Mouse (Mus musculus) hindbrain, embryonic 14.5 days (tissue): ENCODE measurements around the gene Klc2. TPM values are rescaled to one million over a fixed set of nuclear protein-coding genes. Genes with fewer than 3 reads are reported as not detected.

Experiments
- ATAC-seq: fragments of 200-750 bp; cut with Nextera tagmentation; 2 replicates; pipeline ENCODE4 v1.8.0; 2017; ENCODE audit warnings: moderate number of reproducible peaks, mild to moderate bottlenecking, moderate TSS enrichment, moderate library complexity; ENCODE audit not compliant: low FRiP score
- DNase-seq: peaks from one replicate; pipeline ENCODE4 v3.0.0-alpha.2; 2015; ENCODE audit warnings: low spot score
- H3K27ac ChIP-seq: fragments of 300-500 bp; sonication (generic); 2 replicates; pipeline ENCODE4 v1.5.1; 2014; ENCODE audit warnings: mild to moderate bottlenecking, moderate library complexity
- H3K27me3 ChIP-seq: fragments of 300-500 bp; sonication (generic); 2 replicates; pipeline ENCODE4 v1.6.1; 2014; ENCODE audit warnings: mild to moderate bottlenecking, low read length, mixed read lengths; ENCODE audit not compliant: control insufficient read depth, insufficient read depth
- H3K36me3 ChIP-seq: fragments of 300-500 bp; sonication (generic); replicated peaks from 2 replicates; pipeline ENCODE4 v1.6.1; 2014; ENCODE audit not compliant: control insufficient read depth, insufficient read depth
- H3K4me1 ChIP-seq: fragments of 300-500 bp; sonication (generic); replicated peaks from 2 replicates; pipeline ENCODE4 v1.6.1; 2014; ENCODE audit warnings: antibody characterized with exemption, low read length, mixed read lengths; ENCODE audit not compliant: control insufficient read depth, insufficient read depth
- H3K4me2 ChIP-seq: fragments of 300-500 bp; sonication (generic); replicated peaks from 2 replicates; pipeline ENCODE4 v1.6.1; 2014; ENCODE audit warnings: mild to moderate bottlenecking, moderate library complexity
- H3K4me3 ChIP-seq: fragments of 300-500 bp; sonication (generic); replicated peaks from 2 replicates; pipeline ENCODE4 v1.5.1; 2014; ENCODE audit warnings: mild to moderate bottlenecking, low read length
- H3K9ac ChIP-seq: fragments of 300-500 bp; sonication (generic); 2 replicates; pipeline ENCODE4 v1.6.1; 2014
- H3K9me3 ChIP-seq: fragments of 300-500 bp; sonication (generic); 2 replicates; pipeline ENCODE4 v1.6.1; 2016; ENCODE audit warnings: low read length; ENCODE audit not compliant: control insufficient read depth
- WGBS: fragments of 180-500 bp; shearing (Covaris S2); extraction: QIAGEN DNeasy Blood & Tissue Kit; methylation state at CpG from one replicate; pipeline ENCODE4 v1.1.7; 2014; 5-methylcytosine and 5-hydroxymethylcytosine counted together
- polyA plus RNA-seq: library from polyadenylated mRNA; unstranded; fragments of >200 nt; fragmentation: Nextera tagmentation; extraction: Ambion mirVana; gene quantifications from 2 replicates; pipeline ENCODE4 v1.2.1, GENCODE M21; 2014

Gene Klc2
- polyA plus RNA-seq, 1 experiment from 2014 or later, result 72.7 TPM

DNA sequence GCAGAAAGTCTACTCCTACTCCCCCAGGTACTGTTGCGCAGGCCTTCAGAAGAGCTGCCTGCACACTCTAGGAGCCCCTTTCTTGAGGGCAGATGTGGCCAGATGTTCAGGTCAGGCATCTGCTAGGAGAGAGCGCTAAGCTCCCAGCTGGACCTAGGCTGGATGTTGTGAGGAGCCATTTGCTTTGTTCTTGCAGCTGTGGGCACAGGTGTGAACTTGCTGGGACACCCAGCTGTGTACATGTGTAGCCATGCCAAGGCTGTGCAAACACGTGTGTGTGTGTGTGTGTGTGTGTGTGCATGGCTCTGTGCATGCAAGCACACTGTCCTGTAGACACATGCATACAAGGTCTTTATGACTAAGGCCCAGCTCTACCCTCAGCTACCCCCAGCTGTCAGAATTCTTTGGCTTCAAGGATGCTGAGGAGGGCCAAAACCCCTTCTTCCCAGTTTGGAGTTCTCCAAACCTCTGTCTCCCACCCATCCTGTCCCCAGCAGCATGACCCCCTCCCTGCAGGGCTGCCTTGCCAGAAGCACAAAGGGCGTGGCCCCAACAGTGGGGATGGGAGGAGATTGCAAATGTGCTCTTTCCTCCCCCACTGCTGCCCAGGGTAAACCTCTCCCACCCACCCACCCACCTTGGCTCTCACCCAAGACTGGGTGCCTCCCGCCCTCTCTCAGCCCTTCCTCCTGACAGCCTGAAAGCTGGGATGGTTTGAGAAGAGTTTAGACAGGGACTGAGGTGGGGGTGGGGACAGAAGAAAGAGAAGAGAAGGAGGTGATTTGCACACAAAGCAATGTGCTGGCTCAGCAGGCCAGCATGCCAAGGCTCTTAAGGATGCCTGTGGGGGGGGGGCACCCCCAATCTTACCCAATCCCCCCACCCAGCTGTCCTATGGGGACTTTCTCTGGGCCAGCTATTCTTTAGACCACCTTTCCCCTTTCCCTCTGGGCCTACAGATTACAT is 57.7 kb downstream of the Klc2 start:
- H3K4me3 ChIP-seq, result no peak overlapping the region
- 32% methylated on average over 5 of the region's 5 CpGs for WGBS
- no peaks in the 10 kb centered on the region for H3K36me3 ChIP-seq
- no peak overlapping the region for H3K27ac ChIP-seq
- DNase-seq, result no peak
- no peak overlapping the region for H3K9ac ChIP-seq
- no peaks in the 10 kb centered on the region; the same call in 1 of the 2 replicates for H3K27me3 ChIP-seq
- ATAC-seq, result no peak
- no peak overlapping the region for H3K4me2 ChIP-seq
- 0 out of 2 replicates have a peak, but pooled peaks cover 10% of the 10 kb centered on the region for H3K4me1 ChIP-seq
- H3K9me3 ChIP-seq, result no peaks in the 10 kb centered on the region

DNA sequence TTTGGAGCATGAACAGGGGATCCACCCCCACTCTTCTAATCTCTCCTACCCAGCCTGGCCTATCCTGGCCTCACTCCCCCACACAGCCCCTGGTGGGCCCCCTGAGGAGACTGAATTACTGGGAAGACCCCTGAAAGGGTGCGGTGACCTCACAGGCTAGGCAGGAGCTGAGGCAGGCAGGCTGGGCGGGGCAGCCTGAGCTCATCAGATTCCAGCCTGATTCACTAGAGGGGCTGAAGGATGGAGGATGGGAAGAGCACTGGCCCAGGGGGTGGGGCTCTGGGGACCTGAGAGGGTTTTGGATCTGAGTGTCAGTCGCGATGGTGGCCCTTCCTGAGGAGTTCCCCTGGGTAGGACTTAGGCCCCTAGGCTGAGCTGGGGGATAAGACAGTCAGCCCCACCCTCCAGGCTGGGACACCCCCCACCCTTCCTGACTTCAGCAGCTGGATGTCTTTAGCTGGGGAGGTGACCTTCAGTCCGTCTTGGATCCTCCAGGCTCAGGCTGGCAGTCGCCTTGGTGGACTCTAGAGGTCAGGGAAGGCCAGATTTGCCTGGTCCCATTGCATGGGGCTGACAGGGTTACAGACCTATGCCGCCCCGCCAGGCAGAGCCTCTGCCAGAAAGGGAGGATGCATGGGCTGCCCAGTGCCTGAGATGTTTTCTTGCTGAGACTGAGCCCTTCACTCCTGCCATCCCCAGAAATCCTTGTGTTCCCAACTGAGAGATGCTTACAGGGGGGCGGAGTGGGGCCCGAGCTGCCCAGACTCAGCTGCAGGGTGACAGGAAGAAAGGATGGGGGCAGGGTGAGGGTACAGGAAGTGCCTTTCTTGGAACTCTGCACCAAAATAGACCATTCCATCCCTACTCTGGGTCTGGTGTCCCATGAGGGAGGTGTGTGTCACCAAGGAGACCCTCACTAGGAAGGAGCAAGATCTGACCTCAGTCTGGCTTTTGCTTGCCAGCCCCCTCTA is 59.3 kb downstream of the Klc2 start:
- 0 out of 2 replicates have a peak, but pooled peaks cover 10% of the 10 kb centered on the region for H3K4me1 ChIP-seq
- ATAC-seq (no peak), DNase-seq (no peak)
- no peaks in the 10 kb centered on the region for H3K36me3 ChIP-seq
- no peak overlapping the region for H3K27ac ChIP-seq
- H3K9me3 ChIP-seq, result no peaks in the 10 kb centered on the region
- H3K9ac ChIP-seq, result no peak overlapping the region; the same call in 1 of the 2 replicates
- WGBS, result 14% methylated on average over 10 of the region's 10 CpGs
- no peak overlapping the region for H3K4me2 ChIP-seq
- H3K27me3 ChIP-seq, result no peaks in the 10 kb centered on the region; the same call in 1 of the 2 replicates
- H3K4me3 ChIP-seq, result no peak overlapping the region

DNA sequence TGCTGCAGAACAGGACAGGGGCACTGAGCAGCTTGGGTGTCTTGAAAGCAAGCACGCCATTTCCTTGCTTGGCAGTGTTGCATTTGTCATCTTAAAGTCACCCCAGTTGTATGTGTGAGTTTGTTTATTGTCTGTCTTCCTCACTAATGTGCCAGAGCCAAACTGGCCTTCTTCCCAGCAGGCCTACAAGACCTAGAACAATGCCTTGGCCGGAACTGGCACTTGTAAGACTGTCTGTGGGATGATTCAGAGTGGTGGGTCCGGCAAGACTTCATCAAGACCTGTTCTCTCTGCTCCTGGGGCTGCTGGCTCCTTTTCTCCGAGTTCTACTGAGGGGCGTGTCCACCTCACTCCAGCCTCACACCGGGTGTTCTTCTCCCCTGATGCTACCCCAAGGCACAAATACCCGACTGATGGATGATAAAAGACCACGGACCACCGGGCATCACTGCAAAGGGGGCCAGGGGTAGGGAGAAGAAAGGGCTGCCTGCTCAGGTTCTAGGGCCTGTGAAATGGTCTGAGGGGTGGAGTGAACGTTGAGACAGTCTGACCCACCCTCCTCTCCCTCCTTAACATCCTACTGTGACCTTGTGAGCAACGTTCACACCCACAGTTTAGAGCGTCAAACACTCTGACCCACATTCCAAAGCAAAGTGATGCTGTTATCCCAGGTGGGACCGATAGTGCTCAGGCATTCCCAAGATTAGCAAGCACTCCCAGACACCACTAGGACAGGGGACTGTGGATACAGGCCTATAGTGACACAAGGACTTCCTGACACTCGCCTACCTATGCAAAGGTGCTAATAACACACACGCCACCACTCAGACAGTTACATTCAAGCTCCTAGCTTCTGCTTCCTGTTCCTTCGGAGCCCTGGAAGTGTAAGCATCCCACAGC is 60.2 kb downstream of the Klc2 start:
- H3K27ac ChIP-seq, result no peak overlapping the region

More for the DNA sequence above, 60.2 kb downstream of the Klc2 start:
- Histone ChIP-seq H3K4me1 (0 out of 2 replicates have a peak, but pooled peaks cover 10% of the 10 kb centered on the region), H3K36me3 (no peaks in the 10 kb centered on the region), H3K9ac (no peak overlapping the region), H3K27me3 (peaks cover 9% of the 10 kb centered on the region), H3K9me3 (no peaks in the 10 kb centered on the region), H3K4me2 (no peak overlapping the region), H3K4me3 (no peak overlapping the region)
- ATAC-seq (no peak), DNase-seq (no peak)
- WGBS, result 30% methylated on average over 16 of the region's 16 CpGs

Other genes with a start within 250 kb of the Klc2 start
- gene Actn3, start 240.7 kb downstream of the Klc2 start, polyA plus RNA-seq, result 2.9 and 3.2 TPM in 2 replicates
- 17.0 and 17.7 TPM in 2 replicates for gene Zdhhc24, start 239.9 kb downstream of the Klc2 start, polyA plus RNA-seq
- 12.5 and 12.9 TPM in 2 replicates for gene Bbs1, start 211.9 kb downstream of the Klc2 start, polyA plus RNA-seq
- 90.7 and 95.7 TPM in 2 replicates for gene Dpp3, start 190.3 kb downstream of the Klc2 start, polyA plus RNA-seq
- gene Peli3, start 175.4 kb downstream of the Klc2 start, polyA plus RNA-seq, result 9.5 and 11.6 TPM in 2 replicates
- 119 TPM in 2 replicates for gene Mrpl11, start 156.4 kb downstream of the Klc2 start, polyA plus RNA-seq
- 0.23 and 0.31 TPM in 2 replicates for gene Npas4, start 128.2 kb downstream of the Klc2 start, polyA plus RNA-seq
- gene Slc29a2, start 94.7 kb downstream of the Klc2 start, polyA plus RNA-seq, result 9.9 and 10.7 TPM in 2 replicates
- 93.7 and 101 TPM in 2 replicates for gene B4gat1, start 79.7 kb downstream of the Klc2 start, polyA plus RNA-seq
- gene AC124502.3, start 79.7 kb downstream of the Klc2 start, polyA plus RNA-seq, result 1.4 and 1.9 TPM in 2 replicates
- gene Brms1, start 77.2 kb downstream of the Klc2 start, polyA plus RNA-seq, result 28.6 and 29.5 TPM in 2 replicates
- 1.1 and 1.4 TPM in 2 replicates for gene Rin1, start 68.1 kb downstream of the Klc2 start, polyA plus RNA-seq
- gene Cd248, start 50.5 kb downstream of the Klc2 start, polyA plus RNA-seq, result 23.8 and 26.4 TPM in 2 replicates
- 20.7 and 23.8 TPM in 2 replicates for gene Tmem151a, start 33.0 kb downstream of the Klc2 start, polyA plus RNA-seq
- 62.4 and 72.6 TPM in 2 replicates for gene Yif1a, start 30.0 kb downstream of the Klc2 start, polyA plus RNA-seq
- gene Cnih2, start 20.0 kb downstream of the Klc2 start, polyA plus RNA-seq, result 485 and 502 TPM in 2 replicates
- 210 and 213 TPM in 2 replicates for gene Rab1b, start 11.5 kb downstream of the Klc2 start, polyA plus RNA-seq
- gene Pacs1, start 154.6 kb upstream of the Klc2 start, polyA plus RNA-seq, result 54.3 and 59.7 TPM in 2 replicates
- gene Sf3b2, start 176.9 kb upstream of the Klc2 start, polyA plus RNA-seq, result 299 and 305 TPM in 2 replicates
- gene Gal3st3, start 179.8 kb upstream of the Klc2 start, polyA plus RNA-seq, result 34.2 and 39.8 TPM in 2 replicates
- gene Catsper1, start 217.2 kb upstream of the Klc2 start, polyA plus RNA-seq, result not detected in 2 replicates
- 11.2 and 12.2 TPM in 2 replicates for gene Cst6, start 231.0 kb upstream of the Klc2 start, polyA plus RNA-seq
- gene Eif1ad, start 248.2 kb upstream of the Klc2 start, polyA plus RNA-seq, result 35.0 and 37.2 TPM in 2 replicates
- gene Banf1, start 248.6 kb upstream of the Klc2 start, polyA plus RNA-seq, result 308 and 323 TPM in 2 replicates